Mouse (Mus musculus) CD4-positive, CD25-positive, alpha-beta regulatory T cell, adult 9 weeks (primary cell): ENCODE data around the gene Crot. TPM values are rescaled to one million over a fixed set of nuclear protein-coding genes. Genes with fewer than 3 reads are reported as not detected.

Experiments
- polyA plus RNA-seq: library from polyadenylated mRNA; unstranded; fragments of 100-300 nt; shearing (Covaris generic); gene quantifications from one replicate; pipeline ENCODE4 v1.2.1, GENCODE M21; 2017

The Crot gene
- polyA plus RNA-seq = 69.8 TPM

GRCm38 (mm10) chr5:8996686-8997512, at the start of gene Crot:
TSS of gene Crot (minus strand) at chr5:8997324.

Other genes with a start within 250 kb of the Crot start
- gene Abcb1b, start 199.2 kb downstream of the Crot start, polyA plus RNA-seq = 20.8 TPM
- gene Abcb4, start 103.6 kb downstream of the Crot start, polyA plus RNA-seq = 0.21 TPM
- gene Tmem243, start 103.3 kb upstream of the Crot start, polyA plus RNA-seq = 28.0 TPM
- 110 TPM for gene Dmtf1, start 164.5 kb upstream of the Crot start, polyA plus RNA-seq